Mouse (Mus musculus): Measurements from ENCODE around the gene Fdxacb1.

Fdxacb1 gene

DNA sequence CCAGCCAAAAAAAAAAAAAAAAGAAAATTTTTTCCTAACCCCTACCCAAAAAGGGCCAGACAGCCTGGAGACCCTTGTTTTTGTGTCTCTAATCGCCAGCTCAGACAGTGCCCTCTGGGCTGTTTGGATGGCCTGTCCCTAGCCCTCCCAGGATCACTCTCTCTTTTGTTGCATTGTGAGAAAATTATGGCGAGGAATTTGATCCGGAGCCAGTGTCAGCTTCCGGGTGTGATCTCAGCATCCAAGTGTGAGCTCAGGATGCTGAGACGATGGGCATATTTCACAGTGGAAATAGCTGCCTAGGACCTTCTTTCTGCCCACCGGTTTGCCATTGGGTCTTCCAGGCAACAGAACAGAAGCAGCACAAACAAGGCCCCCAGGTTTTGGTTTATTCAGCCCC is 17.3 kb upstream of the Fdxacb1 start:
- in situ Hi-C loops (cut with MboI, MseI): loop anchor here in 1 of 2 experiments (10.0 kb wide), 1 partner anchor 686 kb away; no protein-coding TSS in a partner anchor

DNA sequence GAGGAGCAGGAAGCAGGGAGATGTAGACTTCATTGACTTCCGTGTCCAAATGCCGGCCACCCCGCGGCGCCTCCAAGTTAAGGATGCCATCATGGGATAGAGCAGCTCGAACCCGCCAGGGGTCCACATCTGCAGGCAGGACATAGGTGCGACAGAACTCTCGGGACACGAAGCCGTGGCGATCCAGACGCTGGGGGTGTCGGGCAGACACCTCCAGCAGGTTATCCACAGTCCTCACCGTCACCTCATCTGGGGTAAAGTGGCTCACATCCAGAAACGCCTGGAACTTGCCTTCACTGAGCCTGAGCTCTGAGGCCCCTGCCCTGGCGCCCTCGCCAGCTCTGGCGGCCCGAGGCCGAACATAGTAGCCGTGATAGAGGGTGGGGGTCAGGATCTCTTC is 16.7 kb upstream of the Fdxacb1 start, which contains the start of gene Cryab:
Gene Cryab (plus strand): TSS at position 3 of the 400 bp plus-strand sequence.
- in situ Hi-C loops (cut with MboI, MseI): loop anchor here in 1 of 2 experiments (10.0 kb wide), 1 partner anchor 687 kb away; no protein-coding TSS in a partner anchor

GRCm38 (mm10) chr9:50752054-50752602 is 15.9 kb upstream of the Fdxacb1 start, which contains the start of gene Hspb2:
TSS of gene Hspb2 (minus strand) at chr9:50752354.
- in situ Hi-C loops (cut with MboI, MseI): loop anchor here in 1 of 2 experiments (10.0 kb wide), 1 partner anchor 687 kb away; no protein-coding TSS in a partner anchor

- in situ Hi-C loops (cut with MboI, MseI): loop anchor here in 1 of 2 experiments (10.0 kb wide), 1 partner anchor 688 kb away; no protein-coding TSS in a partner anchor
These were observed 15.0 kb upstream of the Fdxacb1 start for GRCm38 (mm10) chr9:50752784-50753615.

- in situ Hi-C loops (cut with MboI, MseI): loop anchor here in 1 of 2 experiments (10.0 kb wide), 1 partner anchor 689 kb away; no protein-coding TSS in a partner anchor
These were observed 14.1 kb upstream of the Fdxacb1 start for GRCm38 (mm10) chr9:50753947-50754346.

DNA sequence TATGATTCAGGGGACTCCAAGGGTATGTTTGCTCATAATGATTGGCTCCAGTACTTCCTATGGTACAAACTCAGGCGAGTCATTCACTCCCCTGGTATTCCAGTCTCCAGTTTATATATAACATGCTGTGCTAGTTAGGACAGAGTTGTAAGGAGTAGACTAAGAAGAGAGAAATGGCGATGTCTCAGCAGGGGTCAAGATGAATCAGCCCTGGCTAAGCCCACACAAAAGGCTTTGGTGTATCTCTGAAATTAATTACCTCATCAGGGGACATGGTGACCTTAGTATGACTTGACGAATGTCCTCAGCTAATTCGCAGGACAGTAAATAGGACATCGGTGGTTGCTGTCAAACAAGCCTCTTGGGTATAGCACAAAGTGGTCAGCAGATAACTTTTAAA is 11.3 kb upstream of the Fdxacb1 start:
- in situ Hi-C loops (cut with MboI, MseI): loop anchor here in 1 of 2 experiments (10.0 kb wide), 1 partner anchor 692 kb away; no protein-coding TSS in a partner anchor

DNA sequence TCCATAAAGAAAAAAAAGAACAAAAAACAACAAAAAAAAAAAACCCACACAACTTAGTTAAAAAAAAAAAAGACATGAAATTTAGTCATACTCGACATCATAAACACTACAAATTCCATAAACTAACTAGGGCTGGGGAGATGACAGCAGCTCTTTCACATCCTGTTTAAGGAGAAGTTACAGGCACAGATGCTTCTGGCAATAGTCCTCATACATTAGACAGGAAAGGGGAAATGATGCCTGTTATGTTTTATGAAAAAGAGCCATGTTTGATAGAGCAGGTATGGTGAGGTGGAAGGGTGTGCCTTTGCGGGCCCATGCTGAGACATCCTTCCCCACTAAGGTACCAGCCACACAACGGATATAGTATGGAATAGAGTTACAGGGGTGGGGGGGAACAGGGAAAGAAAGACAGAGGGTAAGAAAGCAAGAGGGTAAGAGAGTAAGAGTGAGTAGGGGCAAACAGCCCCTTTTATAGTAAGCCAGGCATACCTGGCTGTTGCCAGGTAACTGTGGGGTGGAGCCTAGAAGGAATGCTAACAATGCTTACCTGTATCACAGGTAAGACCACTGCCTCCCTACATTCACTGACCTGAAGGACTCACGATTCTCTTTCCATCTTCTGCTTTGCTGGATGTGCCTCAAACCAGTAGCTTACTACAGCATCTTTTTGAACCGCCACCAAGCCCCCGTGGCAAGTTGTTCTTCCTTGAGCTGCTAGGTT is 6.4 kb upstream of the Fdxacb1 start:
- in situ Hi-C loops (cut with MboI, MseI): loop anchor here in 1 of 2 experiments (5.0 kb wide), 1 partner anchor 1269 kb away; no protein-coding TSS in a partner anchor

DNA sequence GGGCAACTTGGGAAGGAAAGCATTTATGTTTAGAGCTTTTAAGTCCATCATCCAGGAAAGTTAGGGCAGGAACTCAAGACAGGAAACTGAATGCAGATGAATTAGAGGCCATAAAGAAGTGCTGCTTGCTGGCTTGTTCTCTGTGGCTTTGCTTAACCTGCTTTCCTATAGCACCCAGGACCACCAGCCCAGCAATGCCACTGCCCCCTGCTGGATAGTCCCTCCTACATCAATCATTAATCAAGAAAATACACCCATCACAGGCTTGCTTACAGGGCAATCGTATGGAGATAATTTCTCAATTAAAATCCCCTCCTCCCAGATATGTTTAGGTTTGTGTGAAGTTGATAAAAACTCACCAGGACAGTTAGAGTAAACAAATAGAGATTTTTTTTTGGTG is 4.7 kb upstream of the Fdxacb1 start:
- in situ Hi-C loops (cut with MboI, MseI): loop anchor here in 1 of 2 experiments (5.0 kb wide), 1 partner anchor 1271 kb away; no protein-coding TSS in a partner anchor

DNA sequence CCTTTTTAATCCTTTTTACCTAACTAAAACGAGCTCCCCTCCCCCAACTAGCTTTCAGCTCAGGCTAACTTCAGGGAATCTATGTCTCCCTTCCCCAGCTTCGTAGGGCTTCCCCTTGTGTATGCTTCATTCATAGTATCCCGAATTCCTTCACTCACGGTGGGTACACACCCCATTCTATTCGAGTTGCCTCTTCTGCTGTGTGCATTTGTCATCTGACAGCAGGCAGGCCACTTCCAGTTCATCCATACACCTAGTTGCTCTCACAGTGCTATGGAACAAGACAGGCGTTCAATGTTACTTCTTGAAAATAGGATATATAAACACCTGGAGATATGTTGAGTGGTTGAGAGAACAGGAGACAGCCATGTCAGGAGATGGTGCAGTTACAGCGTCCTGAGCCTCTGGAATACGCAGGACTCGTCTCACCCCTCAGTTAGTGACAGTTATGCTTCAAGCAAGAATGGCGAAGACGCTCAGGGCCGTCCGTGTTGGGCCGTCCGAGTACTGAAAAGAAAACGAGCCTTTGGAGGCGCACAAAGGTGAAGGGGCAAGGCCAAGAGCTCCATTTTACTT is 417 bp upstream of the Fdxacb1 start:
- in situ Hi-C loops (cut with MboI, MseI): no loop called here

- in situ Hi-C loops (cut with MboI, MseI): no loop called here
These were observed 2.0 kb downstream of the Fdxacb1 start for GRCm38 (mm10) chr9:50770011-50770410.

DNA sequence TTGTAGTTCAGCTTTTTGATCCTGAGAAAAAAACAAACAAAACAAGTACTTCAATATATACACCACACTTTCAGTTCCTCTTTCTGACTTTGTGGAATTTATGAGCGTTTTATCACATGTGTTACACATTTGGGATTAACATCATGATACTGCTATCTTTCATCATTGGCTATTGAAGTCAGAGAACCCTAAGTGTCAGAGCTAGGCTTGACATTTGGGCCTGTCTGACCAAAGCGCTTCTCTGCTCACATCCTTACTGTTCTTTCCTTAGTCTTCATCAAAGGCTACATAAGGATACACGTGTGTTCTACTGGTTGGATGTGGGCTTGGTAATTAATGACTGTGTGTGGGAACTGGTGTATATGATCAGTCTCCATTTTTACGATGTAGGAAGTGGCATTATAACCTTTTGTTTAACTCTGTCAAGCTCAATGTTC is 6.0 kb downstream of the Fdxacb1 start:
- in situ Hi-C loops (cut with MboI, MseI): no loop called here

DNA sequence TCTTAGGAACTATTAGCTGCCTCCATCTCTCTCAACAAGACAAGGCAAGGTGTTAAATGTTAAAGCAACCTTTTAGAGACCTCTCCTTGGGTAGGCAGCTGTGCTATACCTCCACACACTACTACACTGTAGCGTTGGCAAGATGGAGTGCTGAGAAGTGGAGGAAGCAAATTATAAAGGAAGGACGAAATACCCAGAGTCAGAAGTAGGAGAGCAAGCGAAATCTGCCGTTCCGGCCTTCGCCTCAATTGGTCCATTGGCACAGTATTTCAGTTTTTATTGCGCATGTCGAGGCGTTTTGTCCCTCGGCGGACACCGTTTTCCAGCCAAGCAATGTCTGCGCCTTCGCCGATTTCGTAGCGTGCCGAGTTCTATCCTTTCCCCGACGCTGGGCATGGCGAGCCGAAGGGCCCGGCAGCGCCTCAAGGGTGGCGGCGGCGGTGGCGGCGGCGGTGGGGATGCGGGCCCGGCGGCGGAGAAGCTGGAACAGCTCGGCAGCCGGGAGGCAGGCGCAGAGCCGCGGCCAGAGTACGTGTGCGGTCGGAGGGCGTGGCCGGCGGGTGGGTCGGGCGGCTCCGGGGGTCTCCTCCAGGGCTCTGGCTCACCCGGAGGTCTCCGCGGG is 7.1 kb downstream of the Fdxacb1 start, which contains the start of the genes Alg9 and 1110032A03Rik:
Gene Alg9 (plus strand): TSS at position 29 of the 622 bp plus-strand sequence.
Gene 1110032A03Rik (minus strand): TSS at position 530 of the 622 bp plus-strand sequence.
- in situ Hi-C loops (cut with MboI, MseI): no loop called here

- in situ Hi-C loops (cut with MboI, MseI): no loop called here
These were observed 7.7 kb downstream of the Fdxacb1 start for GRCm38 (mm10) chr9:50775662-50776126.

DNA sequence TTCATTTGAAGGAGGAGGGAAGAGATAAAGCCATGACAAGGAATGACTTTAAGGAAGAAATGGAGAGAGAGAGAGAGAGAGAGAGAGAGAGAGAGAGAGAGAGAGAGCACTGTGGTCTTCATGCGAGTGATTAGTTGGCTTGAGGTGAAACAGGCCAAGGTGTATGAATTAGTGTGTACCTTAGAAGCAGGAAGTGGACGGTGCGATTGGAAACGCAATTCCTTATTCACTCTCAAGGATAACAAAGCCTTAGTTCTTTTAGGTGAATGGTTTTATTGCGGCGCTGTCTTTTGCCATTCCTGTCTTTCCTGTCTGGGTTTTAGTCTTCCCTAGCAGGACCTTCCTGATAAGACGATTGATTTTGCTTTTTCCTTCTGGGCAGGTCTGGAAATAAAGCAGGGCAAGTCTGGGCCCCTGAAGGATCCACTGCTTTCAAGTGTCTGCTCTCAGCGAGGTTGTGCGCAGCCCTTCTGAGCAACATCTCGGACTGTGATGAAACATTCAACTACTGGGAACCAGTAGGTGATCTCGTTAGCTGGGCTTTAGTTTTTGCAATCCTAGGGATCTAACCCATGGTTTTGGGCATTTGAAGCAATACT is 8.2 kb downstream of the Fdxacb1 start:
- in situ Hi-C loops (cut with MboI, MseI): no loop called here

DNA sequence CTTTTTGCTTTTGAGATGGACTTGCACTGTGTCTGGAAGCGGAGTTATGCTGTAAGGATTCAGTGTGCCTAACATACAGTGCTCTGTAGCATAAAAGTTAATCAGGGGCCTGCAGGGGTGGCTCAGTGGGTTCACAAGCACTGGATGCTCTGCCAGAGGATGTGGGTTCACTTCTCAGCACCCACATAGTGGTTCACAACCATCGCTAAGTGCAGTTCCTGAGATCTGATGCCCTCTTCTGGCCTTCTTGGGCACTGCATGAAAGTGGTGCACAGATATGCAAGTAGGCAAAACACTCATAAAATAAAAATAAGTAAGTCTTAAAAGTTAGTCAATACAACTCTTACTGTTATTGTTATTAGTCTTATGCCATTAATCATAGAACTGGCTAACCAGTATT is 14.1 kb downstream of the Fdxacb1 start:
- in situ Hi-C loops (cut with MboI, MseI): loop anchor here in 1 of 2 experiments (10.0 kb wide), 1 partner anchor 1267 kb away; no protein-coding TSS in a partner anchor

- in situ Hi-C loops (cut with MboI, MseI): no loop called here
These were observed 27.2 kb downstream of the Fdxacb1 start for GRCm38 (mm10) chr9:50795266-50795665.

DNA sequence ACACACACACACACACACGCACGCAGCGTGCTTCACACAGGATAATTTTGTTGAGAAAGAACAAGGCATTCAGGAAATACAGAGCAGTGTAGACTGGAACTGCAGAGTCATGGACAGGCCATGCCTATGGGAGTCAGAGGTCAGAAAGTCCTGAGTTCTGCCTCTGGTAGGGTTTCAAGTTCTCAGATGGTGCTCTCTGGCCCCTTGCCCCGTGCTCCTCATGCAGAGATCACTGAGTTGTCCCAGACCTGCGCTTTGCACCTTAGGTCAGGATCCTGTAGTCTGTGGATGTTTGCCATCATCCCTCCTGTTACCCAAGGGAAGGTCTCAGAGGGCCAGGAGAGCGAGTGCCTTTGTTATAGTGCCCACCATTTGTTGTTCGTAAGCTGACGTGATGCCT is 28.7 kb downstream of the Fdxacb1 start:
- in situ Hi-C loops (cut with MboI, MseI): no loop called here

GRCm38 (mm10) chr9:50797641-50798040 is 29.6 kb downstream of the Fdxacb1 start:
- in situ Hi-C loops (cut with MboI, MseI): no loop called here

DNA sequence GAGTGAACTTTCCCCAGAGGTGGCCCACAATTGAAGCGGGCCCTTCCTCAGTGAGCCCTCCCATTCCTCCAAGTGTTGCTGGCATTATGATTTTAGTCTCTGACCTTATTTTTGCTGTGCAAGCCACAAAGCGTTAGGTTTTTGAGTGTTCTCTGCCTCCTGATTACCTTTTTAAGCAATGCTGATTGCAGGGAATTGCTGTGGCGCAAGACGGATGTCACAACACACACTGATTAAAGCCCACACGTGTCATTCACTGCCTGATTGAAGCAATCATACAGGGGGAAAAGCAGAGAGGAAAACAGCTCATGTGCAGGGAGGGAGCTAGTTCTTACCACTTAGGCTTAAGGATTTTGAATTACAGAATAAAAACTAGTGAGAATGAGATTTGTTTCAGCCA is 30.3 kb downstream of the Fdxacb1 start:
- in situ Hi-C loops (cut with MboI, MseI): no loop called here

DNA sequence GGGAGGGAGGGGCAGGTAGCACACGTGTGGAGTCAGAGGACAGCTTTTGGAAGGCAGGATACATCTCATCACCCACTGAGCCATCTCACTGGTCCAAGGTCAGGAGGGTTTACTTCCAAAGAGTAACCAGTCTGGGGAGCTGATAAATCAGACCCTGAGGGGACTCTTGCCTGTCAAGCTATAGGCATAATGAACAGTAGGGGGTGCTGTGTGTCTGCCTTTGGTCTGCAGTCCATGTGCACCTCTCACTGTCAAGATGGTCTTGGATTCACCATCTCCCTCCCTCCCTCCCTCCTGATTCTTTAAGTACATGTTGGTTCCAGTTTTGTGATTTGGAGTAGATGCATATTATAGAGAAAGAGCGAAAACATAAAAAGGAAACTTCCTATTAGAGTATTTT is 32.9 kb downstream of the Fdxacb1 start:
- in situ Hi-C loops (cut with MboI, MseI): loop anchor here in 1 of 2 experiments (10.0 kb wide), 1 partner anchor 354 kb away; no protein-coding TSS in a partner anchor
